Mouse (Mus musculus): ENCODE data around the gene Eva1a.

Eva1a gene

DNA sequence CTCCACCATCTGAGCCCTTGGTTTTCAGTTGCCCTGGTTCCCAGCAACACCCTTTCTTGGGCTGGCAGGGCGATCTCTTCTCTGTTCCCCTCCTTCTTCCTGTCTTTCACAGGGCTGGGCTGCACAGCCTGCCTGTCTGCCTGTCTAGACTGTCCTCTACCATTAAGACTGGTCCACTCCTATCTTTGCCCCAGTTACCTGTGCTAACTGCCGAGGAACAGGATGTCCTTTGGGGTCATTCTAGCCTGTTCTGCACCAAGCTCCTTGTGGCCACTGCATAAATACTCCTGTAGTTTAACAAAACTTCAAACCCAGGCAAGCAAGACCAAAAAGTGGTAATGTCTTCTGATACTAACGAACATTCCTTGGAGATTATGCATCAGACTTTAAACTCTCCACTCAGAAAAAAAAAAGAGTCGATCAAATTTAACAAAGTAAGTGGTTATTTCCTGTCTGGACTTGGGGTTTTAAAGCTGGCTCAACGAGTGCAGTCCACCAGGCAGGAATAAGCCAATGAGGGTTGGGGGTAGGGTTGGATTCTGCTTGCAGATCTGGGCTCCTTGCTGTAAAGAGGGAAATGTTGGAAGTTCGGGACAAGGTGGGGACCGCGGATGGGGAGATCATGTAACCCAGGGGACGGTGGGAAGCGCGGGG lies at the start of gene Eva1a:
Gene Eva1a, plus strand, starts transcription at position 210 of the 654 bp plus-strand sequence.
- DNase-seq (ENCODE audit: low spot score in 2 of 2), result no peak

DNA sequence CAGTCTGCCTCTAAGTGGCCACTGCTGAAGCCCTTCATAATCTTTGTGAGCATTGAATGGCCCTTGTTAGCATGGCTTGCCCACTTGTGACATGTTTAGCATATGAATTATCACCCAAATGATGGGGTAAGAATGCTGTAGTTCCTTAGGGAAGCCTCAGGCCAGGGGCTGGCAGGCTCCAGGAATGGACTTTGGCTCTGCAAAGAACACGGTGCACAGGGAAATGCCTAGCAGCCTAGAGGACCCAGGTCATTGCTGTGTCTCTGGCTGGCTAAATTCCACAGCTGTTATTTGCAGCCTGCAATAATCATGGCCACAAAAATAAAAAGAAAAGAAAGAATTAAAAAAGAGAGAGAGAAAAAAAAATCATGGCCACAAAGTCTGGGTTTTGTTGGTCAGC lies 28.5 kb upstream of the Eva1a start:
- no peak for DNase-seq (ENCODE audit: low spot score in 2 of 2)

DNA sequence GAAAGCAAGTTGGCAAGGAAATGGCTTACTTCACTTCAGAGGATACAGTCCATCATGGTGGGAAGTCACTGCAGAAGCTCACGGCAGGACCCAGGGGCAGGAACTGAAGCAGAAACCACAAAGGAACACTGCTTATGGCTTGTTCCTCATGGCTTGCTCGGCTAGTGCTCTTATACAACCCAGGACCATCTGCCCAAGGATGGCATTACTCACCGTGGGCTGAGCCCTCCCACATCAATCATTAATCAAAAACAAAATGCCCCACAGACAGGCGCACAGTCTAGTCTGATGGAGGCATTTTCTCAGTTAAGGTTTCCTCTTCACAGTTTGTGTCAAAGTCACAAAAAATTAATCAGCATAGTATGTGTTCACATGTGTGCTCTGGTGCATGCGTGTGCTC lies 19.8 kb upstream of the Eva1a start:
- DNase-seq (ENCODE audit: low spot score in 2 of 2), result no peak

DNA sequence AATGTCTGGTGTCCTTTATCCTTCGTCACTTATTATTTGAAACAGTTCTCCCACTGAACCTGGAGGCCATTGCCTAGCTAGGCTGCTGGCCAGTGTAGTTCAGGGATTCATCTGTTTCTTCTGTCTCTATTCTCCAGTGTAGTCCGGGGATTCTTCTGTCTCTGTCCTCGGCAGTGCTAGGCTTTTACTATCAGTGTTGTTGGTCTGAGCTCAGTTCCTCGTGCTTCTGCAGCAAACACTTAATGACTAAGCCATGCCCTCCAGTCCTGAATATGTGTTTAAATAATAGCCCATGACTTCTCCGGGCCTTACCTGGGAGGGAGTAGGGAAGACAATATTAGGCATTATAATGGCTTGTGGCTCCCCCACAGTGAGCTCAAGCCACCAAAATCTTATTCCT lies 19.3 kb upstream of the Eva1a start:
- DNase-seq (ENCODE audit: low spot score in 2 of 2), result no peak

DNA sequence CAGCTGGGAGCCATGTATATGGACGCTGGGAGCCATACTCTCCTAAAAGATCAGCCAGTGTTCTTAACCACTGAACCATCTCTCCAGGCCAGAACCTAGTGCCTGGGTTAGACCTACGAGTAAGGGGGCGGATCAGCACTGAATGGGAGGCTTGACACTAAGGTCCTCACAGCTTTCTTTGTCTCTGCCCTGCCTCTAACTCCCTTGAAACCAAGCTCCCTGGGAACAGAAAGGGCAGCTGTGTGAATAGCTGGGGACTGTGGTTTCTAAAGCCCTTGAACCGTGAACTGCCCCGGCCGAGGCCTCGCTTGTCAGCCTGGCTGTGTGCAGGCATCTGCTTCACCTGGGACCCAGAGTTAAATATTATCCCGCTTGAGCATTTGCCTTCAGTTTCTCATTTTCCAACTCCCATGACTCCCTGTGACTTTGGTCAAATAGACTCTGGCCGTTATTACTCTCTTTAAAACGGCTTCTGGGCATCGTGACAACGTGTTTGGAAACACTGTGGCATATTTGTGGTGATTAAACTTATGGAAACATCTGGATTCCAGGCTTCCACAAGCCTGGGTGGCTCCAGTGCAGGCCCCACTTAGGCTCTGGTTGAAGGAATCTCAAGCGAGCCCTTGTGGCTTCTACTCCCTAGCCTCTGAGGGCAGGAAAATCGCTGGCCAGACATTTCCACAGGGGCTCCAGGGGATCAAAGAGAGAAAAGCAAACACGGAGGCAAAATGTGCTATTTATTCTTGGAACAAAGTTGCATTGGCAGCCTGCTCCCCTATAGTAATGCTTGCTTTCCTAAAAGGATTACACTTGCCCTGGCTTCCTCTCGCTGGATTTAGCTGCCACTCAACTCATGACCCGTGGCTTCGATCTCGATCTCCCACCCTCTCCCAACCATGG lies 11.0 kb upstream of the Eva1a start:
- no peak for DNase-seq (ENCODE audit: low spot score in 2 of 2)

DNA sequence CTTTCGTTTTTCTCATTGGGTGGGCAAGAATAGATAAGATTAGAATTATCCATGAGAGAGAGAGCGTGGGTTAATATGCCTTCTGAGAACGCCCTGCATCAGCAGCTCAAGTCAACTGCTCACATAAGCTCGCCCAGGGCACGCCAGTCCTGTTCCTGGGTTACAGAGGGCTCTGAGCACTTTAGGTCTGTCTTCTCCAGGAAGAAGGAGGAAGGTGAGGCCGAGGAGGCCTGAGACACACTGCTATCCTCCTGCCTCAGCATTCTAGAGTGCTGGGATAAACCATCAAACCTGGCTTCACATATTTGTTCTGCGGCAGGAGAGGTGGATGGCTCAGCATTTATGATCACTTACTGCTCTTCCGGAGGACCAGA lies 10.3 kb upstream of the Eva1a start:
- DNase-seq (ENCODE audit: low spot score in 2 of 2), result no peak

DNA sequence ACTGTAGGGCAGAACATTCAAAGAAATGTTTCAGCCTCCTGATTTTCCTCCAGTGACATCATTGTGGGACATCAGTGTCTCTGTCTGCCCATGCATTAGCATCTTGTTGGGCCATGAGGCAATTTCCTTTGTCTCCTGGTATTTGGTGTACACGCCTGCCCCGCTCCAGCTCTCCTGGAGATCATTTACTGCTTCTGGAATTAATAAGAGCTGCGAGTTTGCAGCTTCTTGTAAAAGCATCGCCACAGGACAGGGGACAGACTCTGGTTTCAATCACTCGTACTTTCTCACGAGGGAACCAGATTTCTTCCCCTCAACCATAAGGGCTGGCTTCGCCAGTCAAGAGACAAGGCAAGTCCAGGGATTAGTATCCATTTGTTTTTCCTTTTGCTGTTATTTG lies 3.6 kb upstream of the Eva1a start:
- no peak for DNase-seq (ENCODE audit: low spot score in 2 of 2)

DNA sequence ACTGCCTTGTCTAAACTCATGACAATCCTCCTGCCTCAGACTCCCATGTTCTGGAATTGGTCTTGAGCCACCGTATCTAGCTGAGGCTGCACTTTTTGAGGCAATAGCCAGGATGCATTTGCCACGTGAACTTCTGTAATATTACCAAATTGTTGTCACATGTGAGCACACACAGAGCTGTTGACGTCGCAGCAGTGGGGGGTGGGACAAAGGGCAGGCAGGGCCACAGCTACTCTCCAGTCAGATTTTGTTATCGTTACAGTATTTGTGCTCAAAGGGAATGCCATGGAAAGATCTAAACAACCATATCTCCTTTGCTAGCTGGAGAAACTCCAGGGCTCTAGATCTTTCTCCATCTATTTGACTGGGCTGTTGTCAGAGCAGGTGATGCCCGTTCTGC lies 1.6 kb upstream of the Eva1a start:
- DNase-seq (ENCODE audit: low spot score in 2 of 2), result no peak

DNA sequence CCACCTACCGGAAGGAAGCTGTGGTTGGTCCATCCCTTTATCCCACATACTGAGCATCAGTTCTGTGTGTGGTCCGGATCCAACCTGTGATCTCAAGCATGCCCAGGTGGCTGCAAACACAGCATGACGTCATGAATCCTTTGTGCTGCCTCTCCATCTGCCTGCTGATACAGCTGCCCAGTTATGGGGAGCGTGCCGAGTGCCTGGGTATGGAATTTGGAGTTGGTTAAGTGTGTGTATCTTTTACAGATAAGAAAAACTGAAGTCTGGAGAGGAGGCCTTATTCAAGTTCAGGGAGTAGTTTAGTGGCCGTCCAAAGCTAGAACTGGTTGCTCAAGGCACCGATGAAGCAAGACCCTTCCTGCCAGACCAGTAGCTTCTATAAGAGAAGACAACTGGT lies 875 bp upstream of the Eva1a start:
- DNase-seq (ENCODE audit: low spot score in 2 of 2), result no peak

DNA sequence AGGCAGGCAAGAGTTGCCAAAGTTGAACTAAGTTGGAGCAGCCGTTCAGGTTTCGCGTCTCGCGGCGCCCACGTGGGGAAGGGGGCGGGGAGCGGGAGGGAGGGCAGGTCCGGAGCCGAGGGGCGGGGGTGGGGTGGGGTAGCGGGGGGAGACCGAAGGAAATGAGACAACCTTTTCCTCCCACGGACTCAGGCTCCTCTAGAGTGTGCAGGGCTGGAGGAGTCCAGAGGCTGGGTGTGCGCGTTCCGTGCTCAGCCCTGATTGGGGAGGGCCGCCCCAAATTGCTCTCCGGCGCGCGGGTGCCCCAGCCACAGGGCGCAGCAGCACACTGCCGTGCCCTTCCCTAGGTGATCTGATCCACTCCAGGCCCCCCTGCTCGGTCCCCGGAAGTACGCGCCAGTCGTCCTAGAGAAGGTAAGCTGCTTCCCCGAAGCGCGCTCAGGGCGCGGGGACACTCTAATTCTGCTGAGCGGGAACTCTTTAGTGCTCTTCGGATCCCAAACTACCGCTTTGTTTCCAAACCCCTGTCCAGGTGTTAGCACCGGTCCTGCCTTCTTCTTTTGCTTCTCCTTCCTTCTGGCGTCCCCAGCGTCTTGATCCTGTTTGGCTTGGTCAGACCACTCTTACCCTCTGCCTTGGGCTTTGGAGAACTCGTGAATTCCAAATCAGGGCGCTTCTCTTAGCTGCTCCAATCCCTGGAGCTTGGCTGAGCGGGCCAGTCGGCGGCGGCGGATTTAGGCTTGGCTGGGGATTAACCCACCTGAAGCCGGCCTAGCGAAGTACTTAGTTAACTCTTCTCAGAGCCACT lies 849 bp downstream of the Eva1a start:
- no peak for DNase-seq (ENCODE audit: low spot score in 2 of 2)

DNA sequence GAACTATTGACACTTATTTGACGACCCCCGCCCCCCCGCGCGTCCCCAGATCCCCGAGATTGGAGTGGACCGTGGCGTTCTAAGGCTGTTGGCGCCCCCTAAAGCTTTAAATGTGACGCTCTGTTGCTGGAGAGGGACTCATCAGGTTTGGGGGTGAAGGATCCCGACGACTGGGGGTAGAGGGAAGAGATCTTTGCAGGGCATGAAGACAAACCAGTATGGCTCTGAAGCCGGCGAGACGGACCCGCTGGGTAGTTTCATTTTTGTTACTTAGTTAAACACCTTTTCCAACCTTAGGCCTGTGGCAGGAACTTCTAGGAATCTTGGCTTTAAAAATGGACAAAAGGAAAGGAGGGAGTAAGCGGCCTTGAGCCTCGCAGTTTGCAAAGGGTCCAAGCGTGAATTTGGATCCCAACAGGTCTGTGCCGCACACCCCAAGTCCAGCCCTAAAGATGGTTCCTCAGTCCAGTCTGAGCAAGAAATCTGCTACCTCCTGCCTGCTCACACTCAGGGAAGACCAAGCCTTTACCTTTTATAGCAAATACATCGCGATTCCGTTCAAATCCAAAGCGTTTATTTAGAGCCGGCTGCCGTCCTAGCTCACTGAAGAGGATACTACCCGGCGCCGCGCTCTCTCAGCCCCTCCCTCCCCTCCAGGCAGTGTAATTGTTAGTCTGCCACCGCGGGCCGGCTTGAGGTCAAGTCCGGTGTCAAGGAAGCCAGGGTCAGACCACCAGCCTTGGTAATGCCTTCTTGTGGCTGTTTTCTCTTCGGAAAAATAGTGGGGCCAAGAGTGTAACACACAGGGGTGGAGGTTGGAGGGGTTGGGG lies 1.7 kb downstream of the Eva1a start:
- DNase-seq (ENCODE audit: low spot score in 2 of 2), result no peak

DNA sequence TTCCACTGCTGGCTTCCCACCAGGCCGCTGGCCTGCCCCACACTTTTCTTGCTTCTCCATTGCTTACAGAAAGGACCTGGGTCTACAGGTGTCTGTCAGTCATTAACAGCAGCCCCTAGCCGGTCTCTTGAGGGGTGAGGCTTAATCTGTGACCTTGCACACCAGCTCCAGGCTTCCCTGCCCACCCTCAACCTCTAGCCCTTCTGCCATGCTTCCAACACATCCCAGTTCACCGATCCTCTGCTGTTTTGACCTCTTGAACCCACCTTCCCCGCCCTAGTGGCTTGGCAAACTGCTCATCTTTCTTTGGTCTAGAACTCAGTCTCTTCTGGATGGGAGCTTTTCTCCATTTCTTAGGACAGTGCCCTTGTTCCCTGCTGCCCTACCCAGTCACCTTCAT lies 2.8 kb downstream of the Eva1a start:
- DNase-seq (ENCODE audit: low spot score in 2 of 2), result no peak

DNA sequence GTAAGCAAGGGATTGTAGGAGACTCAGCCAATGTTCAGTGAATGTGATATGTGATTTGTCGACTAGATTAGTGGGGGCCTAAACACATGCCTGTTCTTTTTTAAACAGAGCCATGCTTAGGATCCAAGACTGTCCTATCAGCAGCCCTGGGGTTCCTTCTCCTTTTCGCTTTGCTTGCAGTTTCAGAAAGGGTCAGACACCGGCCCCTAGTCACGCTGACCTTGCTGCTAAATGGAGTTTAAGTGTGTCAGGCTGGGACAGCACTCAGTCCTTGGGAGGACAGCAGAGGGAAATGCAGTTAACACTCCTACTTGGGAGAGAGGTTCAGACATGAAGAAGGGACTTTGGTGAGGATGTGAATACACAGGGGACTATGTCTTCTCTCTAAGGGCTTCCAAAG lies 3.7 kb downstream of the Eva1a start:
- DNase-seq (ENCODE audit: low spot score in 2 of 2), result no peak

DNA sequence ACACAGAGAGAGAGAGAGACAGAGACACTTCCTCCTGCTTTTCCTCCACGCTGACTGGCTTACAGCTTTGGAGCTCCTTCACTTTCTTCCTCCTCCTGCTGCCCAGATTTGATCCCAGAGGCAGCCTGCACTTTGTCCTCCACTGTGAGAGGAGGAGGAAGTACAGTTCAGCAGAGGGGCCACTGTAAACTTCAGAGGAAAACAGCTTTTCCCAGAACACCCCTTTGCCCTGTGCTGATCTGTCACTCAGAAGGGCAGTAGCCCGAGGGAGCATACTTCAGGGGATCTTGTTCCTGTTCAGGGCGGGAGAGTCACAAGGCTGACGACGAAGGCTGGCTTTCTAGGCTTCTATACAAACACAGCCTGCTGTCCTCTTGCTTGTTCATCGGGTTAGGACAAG lies 7.1 kb downstream of the Eva1a start:
- no peak for DNase-seq (ENCODE audit: low spot score in 2 of 2)

DNA sequence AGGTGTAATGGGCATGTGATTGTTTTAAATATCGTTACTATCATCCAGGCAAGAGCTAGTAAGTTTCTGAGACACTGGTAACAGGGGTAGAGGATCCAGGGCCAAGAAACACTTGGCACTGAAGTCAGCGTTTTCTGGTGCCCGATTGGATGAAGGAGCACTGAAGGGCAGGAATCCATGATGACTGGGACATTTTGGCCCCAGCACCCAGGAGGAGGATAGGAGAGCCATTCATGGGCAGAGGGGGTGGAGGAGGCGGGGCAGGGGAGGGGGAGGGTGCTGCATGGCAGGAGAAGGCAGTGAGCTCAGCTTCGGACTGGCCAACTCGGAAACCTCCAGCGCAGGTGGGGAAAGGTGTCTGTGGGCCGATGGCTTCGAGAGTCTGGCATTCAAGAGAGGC lies 9.4 kb downstream of the Eva1a start:
- DNase-seq (ENCODE audit: low spot score in 2 of 2), result no peak

DNA sequence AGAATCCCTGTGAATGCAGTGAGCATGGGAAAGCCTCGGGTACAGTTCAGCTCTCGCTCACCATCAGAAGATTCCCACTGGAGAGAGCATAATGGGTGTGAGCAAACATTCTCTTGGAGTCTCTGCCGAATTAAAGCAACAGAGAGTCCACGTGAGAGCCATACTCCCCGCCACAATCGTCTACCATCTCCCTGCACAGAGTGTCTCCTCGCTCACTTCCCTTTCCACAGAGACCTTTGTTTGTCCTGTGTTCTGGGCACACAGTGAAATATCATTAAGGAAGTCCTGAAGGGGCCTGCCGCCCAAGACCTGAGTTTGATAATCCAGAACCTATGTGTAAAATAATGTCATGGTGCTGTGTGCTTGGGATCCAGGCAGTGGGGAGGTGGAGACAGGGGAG lies 10.7 kb downstream of the Eva1a start:
- DNase-seq (ENCODE audit: low spot score in 2 of 2), result no peak

DNA sequence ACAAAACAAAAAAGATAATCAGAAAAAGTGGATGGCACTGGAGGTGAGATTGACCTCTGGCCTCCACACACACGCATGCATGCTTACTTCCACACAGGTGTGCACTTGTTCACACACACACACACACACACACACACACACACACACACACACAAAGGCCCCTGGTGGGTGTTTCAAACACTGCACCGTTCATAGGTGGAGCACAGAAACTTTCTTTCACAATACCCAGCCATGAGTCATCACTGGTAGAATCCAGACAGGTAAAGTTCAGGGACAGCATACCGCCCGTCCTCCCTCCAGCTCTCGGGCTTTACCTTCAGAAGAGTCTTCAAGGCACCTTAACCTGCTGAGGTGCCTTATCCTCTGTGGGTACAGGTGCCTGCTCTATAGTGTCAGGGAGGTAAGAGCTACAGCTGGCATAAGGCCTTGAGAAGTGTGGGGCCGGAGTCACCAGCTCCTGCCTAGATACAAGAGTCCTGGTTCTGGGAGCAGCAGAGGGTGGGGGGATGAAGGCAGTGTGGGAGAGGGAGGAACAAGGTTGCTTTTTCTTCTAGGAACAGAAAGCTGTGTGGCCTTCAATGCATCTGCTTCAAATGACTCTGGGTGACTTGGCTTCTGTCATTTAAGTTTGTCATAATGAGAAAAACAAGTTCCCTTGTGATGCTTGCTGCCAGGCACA lies 11.3 kb downstream of the Eva1a start:
- DNase-seq (ENCODE audit: low spot score in 2 of 2), result no peak

DNA sequence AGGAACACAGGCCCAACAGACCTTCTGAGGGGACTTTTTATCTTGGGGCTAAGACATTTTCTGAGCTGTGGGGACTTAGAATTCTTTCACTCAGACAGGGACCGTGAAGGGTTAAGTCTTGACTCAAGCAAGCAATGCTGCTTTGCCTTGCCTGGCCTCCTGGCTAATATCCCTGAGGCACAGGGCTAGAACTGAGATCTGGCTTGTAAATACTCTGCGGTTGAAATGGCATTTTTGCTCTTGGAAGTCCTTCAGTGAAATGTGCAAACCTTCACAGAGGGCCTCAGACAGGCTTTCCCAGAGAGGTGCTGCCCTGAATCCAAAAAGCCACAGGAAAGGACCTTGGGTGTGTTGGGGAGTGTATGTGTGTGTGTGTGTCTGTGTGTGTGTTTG lies 11.9 kb downstream of the Eva1a start:
- DNase-seq (ENCODE audit: low spot score in 2 of 2), result no peak

DNA sequence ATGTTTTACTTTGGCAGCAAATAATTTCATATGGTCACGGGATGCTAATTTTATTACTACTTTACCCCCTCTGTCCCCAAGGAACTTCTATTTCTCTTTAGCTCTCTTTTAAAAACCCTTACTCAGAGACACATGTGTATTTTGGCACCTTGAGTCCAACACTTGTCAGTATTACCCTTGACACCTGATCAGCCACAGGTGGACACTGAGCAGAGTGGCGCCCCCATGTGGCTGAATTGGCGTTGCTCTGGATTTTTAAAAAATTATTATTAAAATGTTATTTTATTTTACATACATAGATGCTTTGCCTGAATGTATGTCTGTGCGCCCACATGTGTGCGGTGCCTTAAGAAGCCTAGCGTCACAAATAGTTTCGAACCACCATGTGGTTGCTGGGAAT lies 14.0 kb downstream of the Eva1a start:
- DNase-seq (ENCODE audit: low spot score in 2 of 2), result no peak

DNA sequence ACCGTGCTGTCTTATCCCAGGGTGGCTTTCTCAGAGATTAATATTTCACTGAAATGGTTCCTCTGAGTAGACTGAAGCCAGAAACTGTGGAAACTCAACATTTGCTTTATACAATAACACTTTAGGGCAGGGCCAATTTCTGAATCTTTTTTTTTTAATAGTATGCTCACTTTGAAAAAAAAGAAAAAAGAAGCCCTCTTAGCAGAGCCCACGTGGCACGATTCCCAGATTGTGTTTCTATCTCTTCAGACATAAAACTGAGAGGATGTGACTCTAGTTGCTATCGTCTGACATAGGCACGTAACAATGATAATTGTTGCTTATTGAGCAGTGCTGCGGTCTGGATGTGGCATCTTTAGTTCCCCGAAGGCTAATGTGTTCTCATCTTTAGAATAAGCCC lies 19.1 kb downstream of the Eva1a start:
- no peak for DNase-seq (ENCODE audit: low spot score in 2 of 2)

DNA sequence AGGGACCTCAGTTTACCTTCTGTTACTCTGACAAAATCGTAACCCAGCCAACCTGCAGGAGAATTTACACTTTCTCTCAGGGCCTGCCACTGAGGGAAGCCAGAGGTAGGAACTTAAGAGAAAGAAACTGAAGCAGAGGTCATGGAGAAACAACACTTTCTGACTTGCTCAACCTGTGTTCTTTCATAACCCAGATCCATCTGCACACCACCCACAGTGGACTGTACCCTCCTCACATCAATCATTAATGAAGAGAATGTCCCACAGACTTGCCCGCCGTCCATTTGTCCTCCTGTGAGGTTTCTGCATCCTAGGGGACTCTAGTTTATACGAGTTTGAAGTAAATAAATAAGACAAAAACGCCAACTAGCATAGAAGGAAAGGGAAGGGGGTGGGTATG lies 24.4 kb downstream of the Eva1a start:
- DNase-seq (ENCODE audit: low spot score in 2 of 2), result no peak

Data from natural killer cell, adult 2 months (primary cell).